In the genomic region with DNA sequence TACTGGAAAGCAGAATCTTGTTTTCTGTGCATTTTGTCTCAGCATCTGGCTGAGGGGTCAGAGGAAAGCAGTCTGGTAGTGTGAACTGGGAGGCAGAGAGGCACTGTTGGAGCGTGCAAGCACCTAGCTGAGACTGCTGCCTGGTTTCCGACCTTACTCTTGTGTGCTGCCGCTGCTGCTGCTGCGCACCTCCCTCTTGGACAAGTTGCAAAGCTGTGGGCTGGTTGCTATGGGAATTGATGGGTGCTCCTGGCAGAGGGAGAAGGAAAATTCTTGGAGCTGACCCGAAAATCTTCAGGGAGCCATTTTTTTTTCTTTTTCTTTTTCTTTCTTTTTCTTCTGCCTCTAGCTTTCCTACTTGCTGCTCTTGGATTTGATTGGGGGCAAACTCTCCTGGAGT, we compare ENCODE assay signal across 11 mouse cellular contexts.
DNase-seq lines count a peak whose midpoint lies in the region; ATAC-seq and TF ChIP-seq lines count a peak whose summit lies in the region.
"Had no signal": no experiment of that assay in that cellular context is flagged by ENCODE, and none has a peak within 500 bp of the region (broad histone marks: within the 10 kb centered on the region; RNA-seq: fewer than 3 reads in every experiment).

No protein-coding gene starts in this region.

- WGBS in kidney, adult 2 months, result 30% methylated on average over 5 of the region's 5 CpGs
- 77% methylated on average over 5 of the region's 5 CpGs for WGBS in kidney, embryonic 14.5 days
- WGBS in midbrain, embryonic 16.5 days, result 82% methylated on average over 5 of the region's 5 CpGs

- no peaks in the 10 kb centered on the region for H3K36me3 ChIP-seq in kidney, adult 2 months (ENCODE audit: control insufficient read depth, insufficient read depth, low read length)
- H3K36me3 ChIP-seq in kidney, embryonic 14.5 days (ENCODE audit: control insufficient read depth, insufficient read depth, low read length), result no peaks in the 10 kb centered on the region
- no peaks in the 10 kb centered on the region for H3K36me3 ChIP-seq in midbrain, embryonic 16.5 days (ENCODE audit: control insufficient read depth, insufficient read depth, low read length)

- H3K4me1 ChIP-seq in kidney, adult 2 months (ENCODE audit: control insufficient read depth, insufficient read depth, low read length), result peaks cover 33% of the 10 kb centered on the region
- 0 out of 2 replicates have a peak, but pooled peaks cover 5% of the 10 kb centered on the region for H3K4me1 ChIP-seq in kidney, embryonic 14.5 days (ENCODE audit: control insufficient read depth, insufficient read depth, low read length)
- H3K4me1 ChIP-seq in brown adipose tissue, adult 24 weeks (ENCODE audit: control insufficient read depth, insufficient read depth, insufficient read length, low read length), result peaks cover 15% of the 10 kb centered on the region
- H3K4me1 ChIP-seq in midbrain, embryonic 16.5 days (ENCODE audit: control insufficient read depth, insufficient read depth, low read length), result no peaks in the 10 kb centered on the region

- no peak for TF ChIP-seq POLR2A in kidney, adult 2 months (IDR thresholded peaks at IDR 0.05; ENCODE audit: low read depth, low read length)

- no peak overlapping the region for H3K4me2 ChIP-seq in kidney, embryonic 14.5 days (replicated peaks; ENCODE audit: low read depth, low read length)
- no peak overlapping the region for H3K4me2 ChIP-seq in midbrain, embryonic 16.5 days (ENCODE audit: low read length)

- H3K4me3 ChIP-seq in kidney, adult 2 months (ENCODE audit: insufficient read depth, low read depth, low read length), result no peak overlapping the region
- H3K4me3 ChIP-seq in kidney, embryonic 14.5 days (ENCODE audit: low read length), result no peak overlapping the region
- no peak overlapping the region for H3K4me3 ChIP-seq in brown adipose tissue, adult 24 weeks (ENCODE audit: insufficient read depth, low read depth, low read length)
- no peak overlapping the region for H3K4me3 ChIP-seq in midbrain, embryonic 16.5 days (ENCODE audit: low read depth, low read length)
- H3K4me3 ChIP-seq: megakaryocyte, embryonic 14.5 days had no signal

- peak; percentile 77 for DNase-seq in kidney, adult 2 months
- DNase-seq in layer of hippocampus, adult 8-10 months (ENCODE audit: low spot score in 2 of 2), result peak; percentile 43 to 66
- DNase-seq in right cerebral cortex, adult 18-20 months, result peak; percentile 84
- DNase-seq in thymus, postnatal 4 days, result no peak
- DNase-seq: cerebellum, adult 9-11 months had no signal

- no peaks in the 10 kb centered on the region for H3K9me3 ChIP-seq in kidney, embryonic 14.5 days (ENCODE audit: control insufficient read depth, low read length)
- no peaks in the 10 kb centered on the region for H3K9me3 ChIP-seq in midbrain, embryonic 16.5 days (replicated peaks; ENCODE audit: control insufficient read depth, low read length, poor library complexity, severe bottlenecking)
- H3K9me3 ChIP-seq: megakaryocyte, embryonic 14.5 days had no signal

- no peak overlapping the region for H3K9ac ChIP-seq in kidney, embryonic 14.5 days (ENCODE audit: low read depth, low read length)
- H3K9ac ChIP-seq in midbrain, embryonic 16.5 days (ENCODE audit: low read depth, low read length), result no peak overlapping the region

- ATAC-seq in kidney, embryonic 14.5 days (ENCODE audit: low FRiP score, low TSS enrichment), result no peak
- no peak for ATAC-seq in cerebellum, adult (ENCODE audit: insufficient number of reproducible peaks, low FRiP score, low TSS enrichment)
- ATAC-seq in midbrain, embryonic 16.5 days, result no peak

- H3K27me3 ChIP-seq in kidney, adult 2 months (replicated peaks; ENCODE audit: control insufficient read depth, insufficient read depth, low read length), result no peaks in the 10 kb centered on the region
- H3K27me3 ChIP-seq in kidney, embryonic 14.5 days (ENCODE audit: control insufficient read depth, insufficient read depth, low read length), result no peaks in the 10 kb centered on the region
- no peaks in the 10 kb centered on the region for H3K27me3 ChIP-seq in midbrain, embryonic 16.5 days (ENCODE audit: control insufficient read depth, insufficient read depth, low read depth, low read length)
- H3K27me3 ChIP-seq: megakaryocyte, embryonic 14.5 days had no signal

- TF ChIP-seq CTCF in kidney, adult 2 months (conservative IDR thresholded peaks at IDR 0.05; ENCODE audit: insufficient read depth, insufficient read length, low read depth, low read length), result no peak

- H3K27ac ChIP-seq in kidney, adult 2 months (ENCODE audit: insufficient read depth, low read depth, low read length), result peak overlapping the region; percentile 31; the same call in 1 of the 2 replicates
- H3K27ac ChIP-seq in kidney, embryonic 14.5 days (ENCODE audit: low read depth, low read length), result no peak overlapping the region
- H3K27ac ChIP-seq in brown adipose tissue, adult 24 weeks (replicated peaks; ENCODE audit: low read depth, low read length), result peak overlapping the region; percentile 63; the same call in 1 of the 2 replicates
- H3K27ac ChIP-seq in midbrain, embryonic 16.5 days (ENCODE audit: low read length), result no peak overlapping the region
- H3K27ac ChIP-seq: kidney, postnatal 0 days had no signal

Comparison
In these comparisons a context has a peak if more than half of its experiments do, and no peak if none do; other contexts are left out.
1. H3K27ac ChIP-seq: peak in kidney, adult 2 months (single experiment) and brown adipose tissue, adult 24 weeks (single experiment); none in kidney, embryonic 14.5 days (single experiment) and midbrain, embryonic 16.5 days (single experiment).